Mouse (Mus musculus): ENCODE results near the gene Mtfp1. TPM values are rescaled to one million over a fixed set of nuclear protein-coding genes. Genes with fewer than 3 reads are reported as not detected.

Gene Mtfp1
- polyA plus RNA-seq, 1 experiment from 2014 or later, result 21.1 TPM

GRCm38 (mm10) chr11:4122742-4123579 is 27.7 kb upstream of the Mtfp1 start, which contains the start of gene Sec14l2:
TSS of gene Sec14l2 (minus strand) at chr11:4123415.
- peaks cover 4% of the 10 kb centered on the region; the same call in 1 of the 2 replicates for H3K4me1 ChIP-seq (replicated peaks; ENCODE audit: control insufficient read depth, insufficient read depth, low read length)
- no peaks in the 10 kb centered on the region for H3K36me3 ChIP-seq (ENCODE audit: control insufficient read depth, insufficient read depth)
- ATAC-seq, result no peak
- 0 out of 2 replicates have a peak, but pooled peaks cover 5% of the 10 kb centered on the region for H3K9me3 ChIP-seq (ENCODE audit: control insufficient read depth)
- 81% methylated on average over 10 of the region's 10 CpGs for WGBS
- H3K27me3 ChIP-seq (replicated peaks; ENCODE audit: control insufficient read depth, insufficient read depth, low read length), result no peaks in the 10 kb centered on the region
- no peak within 1 kb of the TSS for H3K9ac ChIP-seq (ENCODE audit: low read depth, low read length)
- no peak within 1 kb of the TSS for H3K4me2 ChIP-seq (replicated peaks; ENCODE audit: low read depth)
- H3K27ac ChIP-seq (ENCODE audit: low read depth, low read length), result no peak within 1 kb of the TSS
- TF ChIP-seq CTCF (IDR thresholded peaks at IDR 0.05; ENCODE audit: low read depth), result no peak
- H3K4me3 ChIP-seq (ENCODE audit: low read depth, low read length), result no peak within 1 kb of the TSS

GRCm38 (mm10) chr11:4122226-4122625 is 27.0 kb upstream of the Mtfp1 start:
- H3K4me3 ChIP-seq (ENCODE audit: low read depth, low read length), result no peak overlapping the region
- H3K9ac ChIP-seq (ENCODE audit: low read depth, low read length), result no peak overlapping the region
- ATAC-seq, result no peak
- H3K27me3 ChIP-seq (replicated peaks; ENCODE audit: control insufficient read depth, insufficient read depth, low read length), result no peaks in the 10 kb centered on the region
- 62% methylated on average over 5 of the region's 5 CpGs for WGBS
- no peak for TF ChIP-seq CTCF (IDR thresholded peaks at IDR 0.05; ENCODE audit: low read depth)
- no peak overlapping the region for H3K27ac ChIP-seq (ENCODE audit: low read depth, low read length)
- no peaks in the 10 kb centered on the region for H3K36me3 ChIP-seq (ENCODE audit: control insufficient read depth, insufficient read depth)
- H3K4me1 ChIP-seq (replicated peaks; ENCODE audit: control insufficient read depth, insufficient read depth, low read length), result peaks cover 10% of the 10 kb centered on the region; the same call in 1 of the 2 replicates
- no peak overlapping the region for H3K4me2 ChIP-seq (replicated peaks; ENCODE audit: low read depth)
- H3K9me3 ChIP-seq (ENCODE audit: control insufficient read depth), result 0 out of 2 replicates have a peak, but pooled peaks cover 5% of the 10 kb centered on the region

GRCm38 (mm10) chr11:4121691-4122090 is 26.4 kb upstream of the Mtfp1 start:
- 76% methylated on average over 3 of the region's 3 CpGs for WGBS
- ATAC-seq, result no peak
- Histone ChIP-seq H3K9me3 (ENCODE audit: control insufficient read depth) (0 out of 2 replicates have a peak, but pooled peaks cover 2% of the 10 kb centered on the region), H3K27me3 (replicated peaks; ENCODE audit: control insufficient read depth, insufficient read depth, low read length) (no peaks in the 10 kb centered on the region), H3K9ac (ENCODE audit: low read depth, low read length) (no peak overlapping the region), H3K4me2 (replicated peaks; ENCODE audit: low read depth) (no peak overlapping the region), H3K4me1 (replicated peaks; ENCODE audit: control insufficient read depth, insufficient read depth, low read length) (peaks cover 10% of the 10 kb centered on the region; the same call in 1 of the 2 replicates), H3K27ac (ENCODE audit: low read depth, low read length) (no peak overlapping the region), H3K4me3 (ENCODE audit: low read depth, low read length) (no peak overlapping the region), H3K36me3 (ENCODE audit: control insufficient read depth, insufficient read depth) (no peaks in the 10 kb centered on the region)
- no peak for TF ChIP-seq CTCF (IDR thresholded peaks at IDR 0.05; ENCODE audit: low read depth)

- no peak for TF ChIP-seq CTCF (IDR thresholded peaks at IDR 0.05; ENCODE audit: low read depth)
These were observed 24.4 kb upstream of the Mtfp1 start for GRCm38 (mm10) chr11:4119635-4120034.

GRCm38 (mm10) chr11:4118081-4118921 is 23.1 kb upstream of the Mtfp1 start:
- Histone ChIP-seq H3K27me3 (replicated peaks; ENCODE audit: control insufficient read depth, insufficient read depth, low read length) (no peaks in the 10 kb centered on the region), H3K4me2 (replicated peaks; ENCODE audit: low read depth) (peak overlapping the region; percentile 93)
- TF ChIP-seq CTCF (IDR thresholded peaks at IDR 0.05; ENCODE audit: low read depth), result no peak

More at GRCm38 (mm10) chr11:4119635-4120034, 24.4 kb upstream of the Mtfp1 start:
- Histone ChIP-seq H3K4me3 (ENCODE audit: low read depth, low read length) (no peak overlapping the region), H3K27ac (ENCODE audit: low read depth, low read length) (no peak overlapping the region), H3K9ac (ENCODE audit: low read depth, low read length) (no peak overlapping the region), H3K4me2 (replicated peaks; ENCODE audit: low read depth) (no peak overlapping the region), H3K27me3 (replicated peaks; ENCODE audit: control insufficient read depth, insufficient read depth, low read length) (no peaks in the 10 kb centered on the region), H3K9me3 (ENCODE audit: control insufficient read depth) (no peaks in the 10 kb centered on the region), H3K36me3 (ENCODE audit: control insufficient read depth, insufficient read depth) (no peaks in the 10 kb centered on the region), H3K4me1 (replicated peaks; ENCODE audit: control insufficient read depth, insufficient read depth, low read length) (peaks cover 10% of the 10 kb centered on the region; the same call in 1 of the 2 replicates)
- WGBS, result 73% methylated on average over 5 of the region's 5 CpGs
- no peak for ATAC-seq

More at GRCm38 (mm10) chr11:4118081-4118921, 23.1 kb upstream of the Mtfp1 start:
- 1% methylated on average over 41 of the region's 41 CpGs for WGBS
- Histone ChIP-seq H3K36me3 (ENCODE audit: control insufficient read depth, insufficient read depth) (no peaks in the 10 kb centered on the region), H3K4me3 (ENCODE audit: low read depth, low read length) (peak overlapping the region; percentile 53), H3K27ac (ENCODE audit: low read depth, low read length) (no peak overlapping the region; the same call in 1 of the 2 replicates), H3K4me1 (replicated peaks; ENCODE audit: control insufficient read depth, insufficient read depth, low read length) (peaks cover 10% of the 10 kb centered on the region; the same call in 1 of the 2 replicates), H3K9me3 (ENCODE audit: control insufficient read depth) (no peaks in the 10 kb centered on the region), H3K9ac (ENCODE audit: low read depth, low read length) (peak overlapping the region; percentile 62)
- peak; percentile 71 for ATAC-seq

Data from intestine, postnatal 0 days (tissue).